Mouse (Mus musculus): ENCODE data around the gene Epb41l5.

The Epb41l5 gene

GRCm38 (mm10) chr1:119501881-119502280, 146.9 kb downstream of the Epb41l5 start:
- DNase-seq (ENCODE audit: low read depth, low spot score), result no peak

DNA sequence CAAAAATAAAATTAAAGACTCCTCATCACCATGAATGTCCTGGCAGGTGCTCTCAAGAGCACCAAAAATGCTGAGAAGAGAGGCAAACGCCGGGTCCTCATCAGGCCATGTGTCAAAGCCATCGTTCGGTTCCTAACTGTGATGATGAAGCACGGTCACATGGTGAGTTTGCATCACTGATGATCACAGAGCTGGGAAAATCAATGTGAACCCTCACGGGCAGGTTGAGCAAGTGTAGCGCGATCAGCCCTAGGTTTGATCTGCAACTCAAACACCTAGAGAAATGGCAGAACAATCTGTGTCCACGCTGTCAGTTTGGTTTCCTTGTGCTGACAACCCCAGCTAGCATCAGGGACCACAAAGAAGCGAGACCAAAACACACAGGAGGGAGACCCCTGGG, 149.3 kb downstream of the Epb41l5 start:
- DNase-seq (ENCODE audit: low read depth, low spot score), result no peak

DNA sequence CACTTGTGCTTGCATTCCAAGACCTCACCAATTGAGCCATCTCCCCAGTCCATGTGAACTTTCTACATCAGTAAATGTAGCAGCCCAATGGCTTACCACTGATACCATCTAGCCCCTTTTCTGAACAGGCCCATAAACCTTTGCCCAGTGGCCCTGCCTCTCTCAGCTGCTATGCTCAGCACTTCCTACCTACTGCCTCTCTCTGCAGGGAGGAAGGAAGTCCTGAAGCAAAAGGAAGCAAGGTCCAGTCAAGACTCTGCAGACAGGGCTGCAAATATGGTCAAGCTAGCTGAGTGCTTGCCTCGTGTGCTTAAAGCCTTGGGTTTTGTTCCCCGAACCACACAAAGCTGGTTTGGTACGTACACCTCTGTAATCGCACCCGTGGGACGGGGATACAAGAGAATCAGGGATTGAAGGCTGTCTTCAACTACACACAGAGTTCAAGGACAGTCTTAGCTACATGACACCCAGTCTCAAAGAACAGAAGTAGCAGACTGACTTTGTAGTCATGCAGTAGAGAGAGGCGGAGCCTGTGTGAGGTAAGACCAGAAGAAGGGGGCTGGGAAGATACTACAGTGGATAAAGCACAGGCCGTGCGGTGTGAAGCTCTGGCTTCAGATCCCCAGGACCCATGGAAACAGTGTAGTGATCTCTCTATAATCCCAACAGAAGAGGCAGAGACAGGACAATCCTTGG, 150.1 kb downstream of the Epb41l5 start:
- no peak for DNase-seq (ENCODE audit: low read depth, low spot score)

DNA sequence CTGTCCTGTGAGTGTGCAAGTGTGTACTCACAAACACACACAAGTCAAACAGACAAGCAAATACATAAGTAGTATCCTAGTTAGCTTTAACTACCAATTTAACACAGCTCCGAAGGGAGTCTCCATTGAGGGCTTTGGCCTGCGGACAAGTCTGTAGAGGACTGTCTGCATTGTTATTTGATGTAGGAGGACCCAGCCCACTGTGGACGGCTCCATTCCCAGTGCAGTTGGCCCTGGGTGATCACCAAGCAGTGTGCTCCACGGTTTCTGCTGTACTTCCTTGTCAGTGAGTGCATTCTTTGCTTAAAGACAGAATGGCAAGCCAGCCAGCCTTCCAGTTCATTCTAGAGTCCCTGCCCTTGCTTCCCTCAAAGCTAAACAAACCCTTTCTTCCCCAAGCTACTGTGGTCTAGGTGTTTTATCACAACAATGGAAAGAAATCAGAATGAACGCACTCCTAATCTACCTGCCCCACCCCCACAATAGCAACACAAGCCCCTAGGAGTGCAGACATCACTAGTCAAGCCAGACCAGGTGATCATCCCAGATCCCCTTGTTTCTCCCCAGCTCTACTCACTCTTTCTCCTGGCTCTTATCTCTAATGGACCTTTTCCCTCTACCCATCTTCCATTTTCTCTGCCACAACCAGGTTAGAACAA, 151.3 kb downstream of the Epb41l5 start:
- DNase-seq (ENCODE audit: low read depth, low spot score), result peak; percentile 54

DNA sequence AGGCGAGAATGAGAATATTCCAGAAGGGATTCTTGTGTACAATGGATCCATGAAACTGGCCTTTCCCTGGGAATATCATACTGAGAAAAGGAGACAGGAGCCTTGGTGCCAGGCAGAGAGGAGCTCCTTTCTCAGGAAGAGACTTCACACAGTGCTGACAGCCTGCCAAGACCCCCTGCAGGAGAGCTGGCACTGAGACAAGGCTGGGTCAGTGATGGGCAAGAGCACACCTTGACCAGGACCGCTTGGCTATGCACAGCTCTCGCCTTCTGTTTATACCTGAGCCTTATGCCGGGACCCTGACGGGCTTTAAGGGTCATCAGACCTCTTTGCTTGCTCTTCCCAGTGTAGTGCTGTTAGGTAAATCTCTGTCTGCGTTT, 153.4 kb downstream of the Epb41l5 start:
- DNase-seq (ENCODE audit: low read depth, low spot score), result no peak

Measured in WW6 (cell line).